Mouse (Mus musculus) liver, embryonic 12.5 days (tissue): Measurements from ENCODE around the gene Lkaaear1. TPM values are rescaled to one million over a fixed set of nuclear protein-coding genes. Genes with fewer than 3 reads are reported as not detected.

Experiments used
- ATAC-seq: fragments of 200-750 bp; cut with Nextera tagmentation; 2 replicates; pipeline ENCODE4 v1.8.0; 2017; ENCODE audit warnings: moderate number of reproducible peaks, mild to moderate bottlenecking, moderate library complexity
- H3K27ac ChIP-seq: fragments of 300-500 bp; sonication (generic); 2 replicates; pipeline ENCODE4 v1.5.1; 2016; ENCODE audit warnings: mild to moderate bottlenecking
- H3K27me3 ChIP-seq: fragments of 300-500 bp; sonication (generic); replicated peaks from 2 replicates; pipeline ENCODE4 v1.6.1; 2016; ENCODE audit warnings: mild to moderate bottlenecking, moderate library complexity
- H3K36me3 ChIP-seq: fragments of 300-500 bp; sonication (generic); 2 replicates; pipeline ENCODE4 v1.6.1; 2016; ENCODE audit warnings: mild to moderate bottlenecking, moderate library complexity
- H3K4me1 ChIP-seq: fragments of 300-500 bp; sonication (generic); 2 replicates; pipeline ENCODE4 v1.6.1; 2016
- H3K4me2 ChIP-seq: fragments of 300-500 bp; sonication (generic); 2 replicates; pipeline ENCODE4 v1.6.1; 2016; ENCODE audit warnings: mild to moderate bottlenecking, moderate library complexity
- H3K4me3 ChIP-seq: fragments of 300-500 bp; sonication (generic); 2 replicates; pipeline ENCODE4 v1.5.1; 2016; ENCODE audit warnings: mild to moderate bottlenecking, moderate library complexity
- H3K9ac ChIP-seq: fragments of 300-500 bp; sonication (generic); 2 replicates; pipeline ENCODE4 v1.6.1; 2016; ENCODE audit warnings: mild to moderate bottlenecking, moderate library complexity
- H3K9me3 ChIP-seq: fragments of 300-500 bp; sonication (generic); replicated peaks from 2 replicates; pipeline ENCODE4 v1.6.1; 2016; ENCODE audit warnings: mild to moderate bottlenecking, moderate library complexity
- whole genome bisulfite sequencing: fragments of 180-500 bp; shearing (Covaris S2); methylation state at CpG from one replicate; pipeline ENCODE4 v1.1.7; 2016; ENCODE audit not compliant: insufficient replicate concordance; 5-methylcytosine and 5-hydroxymethylcytosine counted together
- polyA plus RNA-seq: library from polyadenylated mRNA; unstranded; fragments of >200 nt; fragmentation: Nextera tagmentation; extraction: Ambion mirVana; gene quantifications from 2 replicates; pipeline ENCODE4 v1.2.1, GENCODE M21; 2016

Lkaaear1 gene
- polyA plus RNA-seq, result not detected in 2 replicates

DNA sequence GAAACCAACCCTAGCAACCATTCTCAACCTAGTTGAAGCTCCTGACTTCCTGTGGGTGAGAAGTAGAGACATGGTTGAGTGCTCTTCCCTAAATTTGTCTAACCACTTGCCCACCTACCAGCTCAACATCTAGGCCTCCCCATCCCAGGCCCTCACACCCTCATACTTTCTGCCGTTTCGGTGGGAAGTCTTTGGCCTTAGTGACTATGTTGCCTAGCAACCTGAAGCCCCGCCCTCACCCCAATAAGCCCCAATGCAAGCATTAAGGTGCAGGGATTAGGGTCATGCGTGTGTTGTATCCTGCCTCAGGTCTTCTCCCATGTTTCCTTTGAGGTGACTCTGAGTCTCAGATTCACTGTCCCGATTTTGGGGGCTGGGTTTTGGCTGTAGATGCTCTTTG is at the start of gene Lkaaear1:
Lkaaear1 (minus strand) TSS at position 202 of the 400 bp plus-strand sequence.
- Histone ChIP-seq H3K36me3 (no peaks in the 10 kb centered on the region), H3K27ac (no peak within 1 kb of the TSS), H3K4me2 (no peak within 1 kb of the TSS), H3K9ac (no peak within 1 kb of the TSS), H3K9me3 (no peaks in the 10 kb centered on the region), H3K27me3 (peaks cover 20% of the 10 kb centered on the region), H3K4me3 (no peak within 1 kb of the TSS), H3K4me1 (peaks cover 15% of the 10 kb centered on the region)
- 46% methylated on average over 5 of the region's 5 CpGs for WGBS
- no peak for ATAC-seq

DNA sequence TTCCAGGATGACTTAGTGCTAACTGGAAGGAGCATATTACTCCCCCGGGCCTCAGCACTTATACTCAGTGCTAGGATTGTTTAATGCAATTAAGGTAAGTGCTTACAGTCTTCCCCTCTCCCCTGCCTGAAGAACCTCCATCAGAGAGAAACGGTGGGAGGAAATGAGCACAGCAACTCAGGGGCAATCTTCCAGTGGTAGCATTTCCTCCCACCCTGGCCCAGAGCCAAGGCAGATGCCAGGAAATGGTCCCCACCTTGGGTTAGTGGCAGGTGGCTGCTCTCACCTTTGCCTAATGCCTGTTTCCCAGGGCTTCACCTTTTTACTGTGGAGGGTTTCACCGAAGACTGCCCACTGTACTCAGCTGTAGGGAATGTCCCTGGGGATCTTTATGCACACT is 31.8 kb upstream of the Lkaaear1 start:
- Histone ChIP-seq H3K36me3 (no peaks in the 10 kb centered on the region), H3K27me3 (no peaks in the 10 kb centered on the region), H3K9ac (no peak overlapping the region), H3K4me3 (no peak overlapping the region), H3K9me3 (no peaks in the 10 kb centered on the region), H3K27ac (no peak overlapping the region), H3K4me1 (no peaks in the 10 kb centered on the region), H3K4me2 (no peak overlapping the region)
- 40% methylated on average over 3 of the region's 3 CpGs for WGBS
- ATAC-seq, result no peak

DNA sequence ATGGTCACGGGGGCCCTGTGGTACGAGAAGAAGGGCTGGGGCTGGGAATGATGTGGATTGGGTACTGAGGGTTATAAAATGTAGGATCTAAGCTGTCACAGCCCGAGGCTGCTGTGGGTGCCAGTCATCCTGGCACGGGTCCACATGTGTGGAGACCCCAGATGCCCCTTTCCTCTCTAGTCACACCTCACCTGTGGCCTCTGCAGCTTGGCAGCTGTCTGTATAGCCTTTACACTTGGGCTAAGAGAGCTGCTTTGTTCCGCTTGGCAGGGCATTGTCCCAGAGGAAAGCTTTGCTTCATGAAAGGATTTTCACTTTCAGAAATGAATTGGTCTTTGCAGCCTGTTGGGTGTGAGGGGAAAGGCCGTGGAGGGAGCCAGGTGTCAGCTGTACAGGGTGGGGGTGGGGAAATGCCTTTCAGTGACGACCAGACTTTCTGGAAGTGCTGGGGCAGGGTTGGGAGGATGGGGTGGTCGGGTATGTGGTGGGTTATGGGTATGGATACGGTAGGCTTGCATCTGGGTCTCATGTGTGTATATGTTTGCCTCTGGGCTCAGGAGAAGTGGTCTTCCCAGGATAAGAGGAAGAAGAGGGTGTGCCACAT is 29.5 kb upstream of the Lkaaear1 start:
- no peak for ATAC-seq
- H3K27ac ChIP-seq, result no peak overlapping the region
- H3K36me3 ChIP-seq, result no peaks in the 10 kb centered on the region
- 38% methylated on average over 9 of the region's 9 CpGs for WGBS
- no peak overlapping the region for H3K4me2 ChIP-seq
- H3K4me3 ChIP-seq, result no peak overlapping the region
- H3K27me3 ChIP-seq, result no peaks in the 10 kb centered on the region
- no peaks in the 10 kb centered on the region for H3K4me1 ChIP-seq
- H3K9me3 ChIP-seq, result no peaks in the 10 kb centered on the region
- no peak overlapping the region for H3K9ac ChIP-seq

DNA sequence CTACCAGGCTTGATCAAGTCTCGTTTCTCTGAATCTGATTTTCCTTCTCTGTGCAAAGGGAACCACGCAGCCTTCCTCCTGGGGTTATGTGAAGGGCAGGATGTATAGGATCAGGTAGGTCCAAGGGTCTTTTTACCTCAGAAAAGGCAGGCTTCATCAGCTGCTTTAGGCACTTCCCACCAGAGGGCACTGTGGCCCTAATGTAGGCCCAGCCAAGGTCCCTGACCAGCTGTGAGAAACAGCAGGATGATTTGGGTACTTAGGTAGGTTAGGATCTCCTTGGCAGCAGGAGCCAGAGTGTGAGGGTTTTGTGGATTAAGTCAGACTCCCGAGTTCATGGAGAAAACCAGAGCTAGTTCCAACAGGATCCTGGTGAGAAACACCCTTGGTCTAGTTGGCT is 24.0 kb upstream of the Lkaaear1 start:
- Histone ChIP-seq H3K4me2 (no peak overlapping the region), H3K27me3 (no peaks in the 10 kb centered on the region), H3K36me3 (no peaks in the 10 kb centered on the region), H3K4me3 (no peak overlapping the region), H3K9ac (no peak overlapping the region), H3K4me1 (no peaks in the 10 kb centered on the region), H3K27ac (no peak overlapping the region), H3K9me3 (no peaks in the 10 kb centered on the region)
- ATAC-seq, result no peak
- WGBS, result 9% methylated on average over 3 of the region's 3 CpGs

DNA sequence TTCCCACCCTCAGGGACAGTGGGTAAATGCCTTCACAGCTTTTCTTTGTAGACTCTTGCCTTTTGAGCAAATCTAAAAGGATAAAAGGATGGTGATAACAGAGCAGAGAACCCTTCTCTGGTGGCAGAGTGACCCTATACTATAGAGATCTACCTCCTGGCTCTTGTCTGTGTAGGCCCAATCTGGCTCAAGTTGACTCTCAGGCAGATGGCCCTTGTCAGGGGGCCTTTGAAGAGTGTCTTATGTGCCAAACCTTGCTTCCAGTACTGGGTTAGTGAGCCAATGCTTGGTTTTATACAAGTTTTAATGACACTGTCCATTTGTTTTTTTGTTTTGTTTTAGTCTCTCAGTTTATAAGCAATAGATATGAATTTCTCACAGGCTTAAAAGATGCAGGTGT is 23.0 kb upstream of the Lkaaear1 start:
- no peak for ATAC-seq
- H3K4me1 ChIP-seq, result no peaks in the 10 kb centered on the region

DNA sequence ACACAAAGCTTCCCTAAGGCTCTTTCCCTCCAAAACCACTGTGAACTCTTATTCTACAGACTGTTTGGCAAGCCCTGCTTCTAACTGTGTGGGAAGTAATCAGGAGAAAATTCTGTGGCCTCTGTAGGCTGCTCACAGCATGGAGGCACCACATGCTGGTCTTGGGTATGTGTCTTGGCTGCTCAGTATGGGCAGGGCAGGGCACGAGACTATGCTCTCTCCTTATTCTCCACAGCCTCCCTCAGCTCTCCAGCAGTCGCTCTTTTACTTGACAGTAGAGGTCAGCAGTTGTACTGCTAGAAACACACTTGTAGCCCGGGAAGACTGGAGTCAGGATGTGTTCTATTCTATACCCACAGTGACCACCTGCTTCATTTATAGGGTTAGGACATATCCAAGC is 21.8 kb upstream of the Lkaaear1 start:
- 19% methylated on average over 3 of the region's 3 CpGs for WGBS
- no peak for ATAC-seq
- no peaks in the 10 kb centered on the region for H3K9me3 ChIP-seq

More for the DNA sequence above, 23.0 kb upstream of the Lkaaear1 start:
- H3K27ac ChIP-seq, result no peak overlapping the region
- no peak overlapping the region for H3K4me3 ChIP-seq
- no peak overlapping the region for H3K9ac ChIP-seq
- H3K4me2 ChIP-seq, result no peak overlapping the region
- H3K9me3 ChIP-seq, result no peaks in the 10 kb centered on the region
- H3K27me3 ChIP-seq, result no peaks in the 10 kb centered on the region
- no peaks in the 10 kb centered on the region for H3K36me3 ChIP-seq

DNA sequence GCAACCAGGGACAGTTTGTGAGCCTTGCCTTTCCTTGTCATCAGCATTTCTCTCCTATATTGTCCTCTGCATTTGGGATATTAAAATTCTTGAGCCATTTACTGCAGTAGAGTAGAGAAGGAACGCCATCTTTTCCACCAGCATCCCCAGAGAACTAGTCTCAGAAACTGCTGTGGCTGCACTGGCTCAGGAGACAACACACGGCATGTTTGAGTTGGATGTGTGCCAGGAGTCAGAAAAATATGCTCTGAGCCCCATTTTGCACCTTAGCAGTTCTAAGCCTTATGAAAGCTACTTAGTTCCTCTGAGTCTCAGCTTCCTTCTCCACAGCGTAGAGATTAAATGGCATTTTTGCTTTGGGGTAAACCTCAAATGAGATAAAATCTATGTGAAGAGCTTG is 18.7 kb upstream of the Lkaaear1 start:
- 49% methylated on average over 3 of the region's 3 CpGs for WGBS
- Histone ChIP-seq H3K9ac (no peak overlapping the region), H3K4me3 (no peak overlapping the region), H3K36me3 (no peaks in the 10 kb centered on the region), H3K27me3 (no peaks in the 10 kb centered on the region), H3K9me3 (no peaks in the 10 kb centered on the region), H3K27ac (no peak overlapping the region), H3K4me2 (no peak overlapping the region), H3K4me1 (peaks cover 4% of the 10 kb centered on the region)
- ATAC-seq, result no peak

More for the DNA sequence above, 21.8 kb upstream of the Lkaaear1 start:
- H3K9ac ChIP-seq, result no peak overlapping the region
- H3K4me3 ChIP-seq, result no peak overlapping the region
- peaks cover 1% of the 10 kb centered on the region for H3K4me1 ChIP-seq
- H3K36me3 ChIP-seq, result no peaks in the 10 kb centered on the region
- H3K27ac ChIP-seq, result no peak overlapping the region
- no peaks in the 10 kb centered on the region for H3K27me3 ChIP-seq
- H3K4me2 ChIP-seq, result no peak overlapping the region

DNA sequence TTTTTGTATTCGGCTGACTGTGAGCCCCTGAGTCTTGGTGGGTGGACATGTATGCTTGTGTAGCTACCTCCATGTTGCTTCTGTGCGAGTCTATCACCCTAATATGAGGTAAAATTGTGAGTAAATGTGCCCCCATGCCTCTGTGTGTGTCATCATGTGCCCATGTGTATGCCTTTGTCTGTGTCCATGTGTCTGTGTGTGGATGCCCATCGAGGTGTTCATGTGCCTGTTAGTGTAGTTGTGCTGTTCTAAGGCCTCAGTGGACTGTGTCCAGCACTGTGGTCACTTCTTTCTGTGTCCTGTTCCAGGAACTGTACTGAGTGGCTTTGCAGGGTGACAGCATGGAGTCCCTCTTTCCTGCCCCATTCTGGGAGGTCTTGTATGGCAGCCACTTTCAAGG is 17.1 kb upstream of the Lkaaear1 start:
- Histone ChIP-seq H3K9ac (no peak overlapping the region), H3K9me3 (no peaks in the 10 kb centered on the region), H3K4me3 (no peak overlapping the region), H3K4me1 (peaks cover 4% of the 10 kb centered on the region), H3K4me2 (peak overlapping the region; percentile 17; the same call in 1 of the 2 replicates), H3K27ac (no peak overlapping the region), H3K36me3 (no peaks in the 10 kb centered on the region), H3K27me3 (no peaks in the 10 kb centered on the region)
- 61% methylated on average over 3 of the region's 3 CpGs for WGBS
- ATAC-seq, result no peak

DNA sequence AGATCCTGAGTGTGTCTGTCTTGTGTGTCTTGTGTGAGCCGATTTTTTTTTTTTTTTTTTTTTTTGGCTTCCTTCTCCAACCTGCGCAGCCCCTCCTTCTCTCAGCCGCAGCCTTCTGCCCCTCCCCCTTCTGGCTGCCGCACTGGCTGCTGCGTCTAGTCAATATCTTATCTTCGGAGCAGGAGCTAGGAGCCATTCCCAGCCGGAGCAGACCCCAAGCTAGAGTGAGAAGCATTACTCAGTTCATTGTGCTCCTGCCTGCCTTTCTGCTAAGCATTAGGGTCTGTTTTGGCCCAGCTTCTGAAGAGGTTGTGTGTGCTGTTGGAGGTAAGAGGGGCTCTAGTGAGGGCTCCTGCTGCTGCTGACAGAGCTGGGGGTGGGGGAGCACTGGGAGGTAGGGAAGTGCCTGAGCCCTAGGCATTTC is 16.7 kb upstream of the Lkaaear1 start, which contains the start of gene Oprl1:
Oprl1 (plus strand) TSS at position 114 of the 424 bp plus-strand sequence.
- H3K27ac ChIP-seq, result no peak within 1 kb of the TSS
- H3K27me3 ChIP-seq, result no peaks in the 10 kb centered on the region
- no peaks in the 10 kb centered on the region for H3K36me3 ChIP-seq
- under 1% methylated on average over 7 of the region's 7 CpGs for WGBS
- peak within 1 kb of the TSS; percentile 17; the same call in 1 of the 2 replicates for H3K4me2 ChIP-seq
- peaks cover 4% of the 10 kb centered on the region for H3K4me1 ChIP-seq
- no peak for ATAC-seq
- H3K9me3 ChIP-seq, result no peaks in the 10 kb centered on the region
- H3K9ac ChIP-seq, result no peak within 1 kb of the TSS
- H3K4me3 ChIP-seq, result no peak within 1 kb of the TSS

DNA sequence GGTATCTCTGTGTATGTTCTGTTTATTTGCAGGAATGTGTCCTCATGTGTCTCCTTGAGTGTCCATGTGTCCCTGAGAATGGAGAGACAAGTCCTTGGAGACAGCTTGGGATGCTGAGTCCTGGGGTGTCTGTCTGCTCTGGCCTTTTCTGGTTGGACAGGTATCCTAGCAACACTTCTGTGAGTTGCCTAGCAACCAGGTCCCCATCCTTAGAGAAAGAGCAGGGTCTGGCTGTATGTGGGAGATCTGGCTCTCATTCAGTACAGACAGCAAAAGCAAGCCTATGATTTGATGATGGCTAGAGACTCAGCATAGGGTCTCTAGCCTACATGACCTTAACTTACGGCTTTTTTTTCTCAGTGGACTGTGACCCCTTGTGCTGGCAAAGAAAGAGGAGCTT is 15.5 kb upstream of the Lkaaear1 start:
- H3K4me3 ChIP-seq, result no peak overlapping the region
- WGBS, result 59% methylated on average over 1 of the region's 1 CpGs
- ATAC-seq, result no peak
- no peak overlapping the region for H3K4me2 ChIP-seq
- no peaks in the 10 kb centered on the region for H3K36me3 ChIP-seq
- peaks cover 4% of the 10 kb centered on the region for H3K4me1 ChIP-seq
- no peaks in the 10 kb centered on the region for H3K27me3 ChIP-seq
- H3K9ac ChIP-seq, result no peak overlapping the region
- no peaks in the 10 kb centered on the region for H3K9me3 ChIP-seq
- no peak overlapping the region for H3K27ac ChIP-seq

DNA sequence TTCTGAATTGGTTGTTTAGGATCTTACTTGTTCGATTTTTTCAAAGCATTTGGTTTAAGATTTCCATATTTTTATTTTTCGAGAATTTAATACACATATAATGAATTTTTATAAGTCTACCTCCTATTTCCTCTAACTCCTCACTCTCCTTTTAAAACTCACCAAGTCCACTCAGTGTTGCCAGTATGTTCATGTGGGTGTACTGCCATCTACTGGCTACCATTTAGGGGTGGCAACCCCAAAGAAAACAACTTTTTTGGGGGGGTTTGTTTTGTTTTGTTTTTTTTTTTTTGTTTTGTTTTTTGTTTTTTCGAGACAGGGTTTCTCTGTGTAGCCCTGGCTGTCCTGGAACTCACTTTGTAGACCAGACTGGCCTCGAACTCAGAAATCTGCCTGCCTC is 8.4 kb upstream of the Lkaaear1 start:
- Histone ChIP-seq H3K9ac (no peak overlapping the region), H3K4me3 (no peak overlapping the region), H3K36me3 (no peaks in the 10 kb centered on the region), H3K27ac (no peak overlapping the region), H3K27me3 (no peaks in the 10 kb centered on the region), H3K9me3 (no peaks in the 10 kb centered on the region), H3K4me1 (no peaks in the 10 kb centered on the region), H3K4me2 (no peak overlapping the region)
- WGBS, result 19% methylated on average over 4 of the region's 4 CpGs
- no peak for ATAC-seq

DNA sequence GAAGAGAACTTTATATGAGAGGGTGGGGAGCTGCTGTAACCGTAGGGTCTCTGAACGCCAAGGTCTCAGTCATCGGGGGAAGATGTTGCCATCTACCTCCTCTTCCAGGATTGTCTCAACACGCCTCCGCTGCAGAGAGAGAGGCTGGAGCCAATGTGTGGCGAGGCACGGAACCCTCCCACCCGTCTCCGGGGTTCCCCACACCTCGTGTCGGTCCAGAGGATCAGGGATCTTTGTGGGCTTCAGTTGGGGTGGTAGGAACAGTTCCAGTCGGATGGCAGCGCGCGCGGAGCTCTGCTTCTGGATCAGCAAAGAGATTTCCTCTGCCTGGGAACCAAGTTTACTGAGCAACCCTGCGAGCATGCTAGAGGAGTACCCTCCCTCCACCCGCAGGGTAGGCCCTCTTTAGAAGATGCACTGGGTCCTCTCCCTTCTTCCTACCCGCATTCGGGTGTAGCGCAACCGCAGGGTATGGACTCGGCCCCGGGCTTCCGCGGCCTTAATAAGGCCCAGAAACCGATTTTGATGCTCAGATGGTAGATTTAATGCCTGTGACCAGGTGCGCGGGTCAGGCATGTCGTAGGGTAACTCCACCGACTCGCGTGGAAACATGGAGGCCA is 1.3 kb downstream of the Lkaaear1 start:
- H3K9ac ChIP-seq, result no peak overlapping the region
- no peak overlapping the region for H3K4me2 ChIP-seq
- peaks cover 27% of the 10 kb centered on the region for H3K27me3 ChIP-seq
- 66% methylated on average over 33 of the region's 33 CpGs for WGBS
- no peak overlapping the region for H3K4me3 ChIP-seq
- H3K9me3 ChIP-seq, result no peaks in the 10 kb centered on the region
- ATAC-seq, result no peak
- H3K27ac ChIP-seq, result no peak overlapping the region
- peaks cover 28% of the 10 kb centered on the region for H3K4me1 ChIP-seq
- H3K36me3 ChIP-seq, result no peaks in the 10 kb centered on the region

DNA sequence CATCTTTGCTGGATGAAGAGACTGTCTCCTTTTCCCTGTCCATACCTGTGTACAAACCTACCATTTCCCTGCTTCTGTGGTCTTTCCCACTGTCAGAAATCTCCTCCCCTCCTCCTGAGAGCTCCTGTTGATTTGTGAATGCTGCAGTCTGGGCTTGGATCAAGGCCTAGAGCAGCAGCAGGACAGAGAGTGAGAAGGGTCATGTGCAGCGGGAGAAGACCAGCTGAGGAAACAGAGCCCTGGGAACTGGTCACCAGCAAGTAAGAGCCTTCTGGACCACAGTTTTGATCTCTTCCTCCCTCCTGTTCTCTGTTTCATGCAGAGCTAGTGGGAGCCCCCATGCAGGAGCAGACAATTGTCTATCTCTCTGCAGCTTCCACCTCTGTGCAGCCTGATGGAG is 2.5 kb downstream of the Lkaaear1 start:
- Histone ChIP-seq H3K27me3 (peaks cover 27% of the 10 kb centered on the region), H3K4me2 (no peak overlapping the region), H3K9ac (no peak overlapping the region), H3K27ac (no peak overlapping the region), H3K9me3 (no peaks in the 10 kb centered on the region), H3K4me3 (no peak overlapping the region), H3K36me3 (no peaks in the 10 kb centered on the region), H3K4me1 (peaks cover 29% of the 10 kb centered on the region)
- 50% methylated on average over 1 of the region's 1 CpGs for WGBS
- ATAC-seq, result no peak
